Mouse (Mus musculus) liver, postnatal 0 days (tissue): ENCODE data around the gene 1600002K03Rik.

Experiments
- CTCF ChIP-seq: sonication (generic); IDR thresholded peaks from 2 replicates; pipeline ENCODE4 v1.5.1; 2016; ENCODE audit warnings: antibody characterized with exemption, low read depth
- EP300 ChIP-seq: IDR thresholded peaks from 2 replicates; pipeline ENCODE4 v1.6.1; 2016; ENCODE audit warnings: antibody characterized with exemption, low read depth, mild to moderate bottlenecking

DNA sequence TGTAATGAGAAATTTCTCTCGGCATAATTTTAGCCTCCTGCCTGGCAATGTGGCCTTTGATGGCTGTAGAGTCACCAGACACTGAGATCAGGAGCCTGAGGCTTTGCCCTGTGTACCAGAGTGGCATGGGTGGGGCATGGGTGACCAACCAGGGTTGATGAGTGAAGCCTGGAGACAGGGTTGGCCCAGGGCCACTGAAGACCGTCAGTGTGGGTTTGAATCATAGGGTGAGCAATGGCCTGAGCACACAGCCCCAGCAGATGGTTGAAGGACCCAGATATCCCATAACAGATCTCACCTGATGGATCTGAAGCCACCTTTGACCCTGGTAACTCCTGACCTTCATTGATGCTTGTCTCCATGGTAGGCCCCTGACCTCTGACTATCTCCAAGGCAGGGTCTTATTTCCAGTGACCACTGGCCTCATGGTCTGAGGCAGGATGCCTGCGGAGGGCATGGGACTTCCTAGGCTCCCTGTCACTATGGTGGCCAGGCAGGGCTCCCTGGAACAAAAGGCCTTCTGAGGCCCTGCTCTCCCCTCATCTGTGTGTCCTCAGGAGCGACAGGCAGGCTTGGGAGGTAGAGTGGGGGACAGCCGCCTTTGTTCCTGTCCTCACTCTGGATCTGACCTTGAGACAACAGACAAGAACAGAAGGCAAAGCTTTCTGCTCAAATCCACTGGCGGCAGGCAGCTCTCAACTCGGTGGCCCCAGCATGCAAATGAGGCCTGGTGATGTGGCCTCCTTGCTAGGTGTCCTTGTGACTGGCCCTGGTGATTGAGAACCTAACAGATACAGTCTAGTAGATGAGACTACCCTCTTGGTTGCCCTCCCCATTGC lies 4.9 kb downstream of the 1600002K03Rik start:
- TF ChIP-seq CTCF (no peak), EP300 (no peak)
